Mouse (Mus musculus) cerebellum, adult 2 months (tissue): ENCODE data around the gene Ccdc15. TPM values are rescaled to one million over a fixed set of nuclear protein-coding genes. Genes with fewer than 3 reads are reported as not detected.
A peak's percentile ranks its signal among the peaks of the same experiment; 100 is the strongest.

ENCODE experiments used
- DNase-seq, 2 experiments: peaks; one replicate each; pipeline ENCODE4 v3.0.0; 2021
- H3K27ac ChIP-seq: fragments of 200-500 bp; 2 replicates; pipeline ENCODE4 v1.5.1; 2012; ENCODE audit warnings: low read length, control low read depth, inconsistent platforms; ENCODE audit not compliant: insufficient read depth
- H3K27me3 ChIP-seq: fragments of 200-500 bp; 2 replicates; pipeline ENCODE4 v1.6.1; 2012; ENCODE audit warnings: inconsistent platforms, mild to moderate bottlenecking, low read length, moderate library complexity; ENCODE audit not compliant: control insufficient read depth, insufficient read depth
- H3K4me1 ChIP-seq: fragments of 200-500 bp; 2 replicates; pipeline ENCODE4 v1.6.1; 2011; ENCODE audit warnings: low read length; ENCODE audit not compliant: control insufficient read depth, insufficient read depth
- H3K4me3 ChIP-seq: fragments of 200-500 bp; replicated peaks from 2 replicates; pipeline ENCODE3; 2011; ENCODE audit warnings: mild to moderate bottlenecking, low read depth, low read length, control low read depth; ENCODE audit not compliant: insufficient read depth
- CTCF ChIP-seq: fragments of 200-500 bp; IDR thresholded peaks from 2 replicates; pipeline ENCODE4 v1.5.1; 2011; ENCODE audit warnings: low read depth, mild to moderate bottlenecking, control low read depth, low read length, moderate library complexity, borderline replicate concordance; ENCODE audit not compliant: insufficient read depth
- POLR2A ChIP-seq: fragments of 200-500 bp; IDR thresholded peaks from 2 replicates; pipeline ENCODE4 v1.6.1; 2011; ENCODE audit warnings: low read length, control low read depth, borderline replicate concordance; ENCODE audit not compliant: insufficient read depth
- WGBS: fragments of 180-500 bp; shearing (Covaris S2); methylation state at CpG from one replicate; pipeline ENCODE4 v1.1.7; 2018; 5-methylcytosine and 5-hydroxymethylcytosine counted together
- polyA plus RNA-seq: library from polyadenylated mRNA; depleted of rRNA; stranded (reverse); fragments of >200 nt; gene quantifications from 2 replicates; pipeline ENCODE4 v1.2.3, GENCODE M21; 2012; rRNA removed

Gene Ccdc15
- 1.5 and 1.6 TPM in 2 replicates for polyA plus RNA-seq

DNA sequence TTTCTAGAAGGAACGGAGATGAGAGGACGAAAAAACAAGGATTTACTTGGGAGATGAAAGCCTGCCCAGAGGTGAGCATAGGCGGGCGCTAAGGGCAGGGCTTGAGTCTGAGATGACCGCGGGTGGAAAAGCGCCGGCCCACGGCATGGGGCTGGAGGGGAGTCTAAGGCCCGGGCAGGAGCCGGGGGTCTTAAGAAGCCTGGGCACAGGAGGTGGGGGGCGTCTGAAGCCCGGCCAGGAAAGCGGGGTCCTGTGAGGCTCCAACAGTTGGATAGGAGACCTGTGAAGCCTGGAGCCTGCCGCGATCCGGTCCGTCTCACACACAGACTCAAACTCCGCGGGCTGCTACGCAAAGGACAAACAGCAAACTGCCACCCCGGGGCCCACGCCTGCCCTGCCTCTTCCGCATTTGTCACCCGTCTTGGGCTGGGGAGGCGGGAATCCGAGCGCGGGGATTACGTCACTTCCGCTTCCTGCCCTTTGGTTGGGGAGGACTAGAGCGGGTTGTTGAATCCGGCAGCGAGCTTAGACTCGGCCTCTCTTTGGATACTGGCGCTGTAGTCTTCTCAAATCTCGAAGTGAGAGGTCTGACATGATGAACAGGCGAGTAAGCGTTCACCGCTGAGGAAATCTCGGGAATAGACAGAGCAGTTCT is at the start of gene Ccdc15:
Gene Ccdc15 (minus strand): TSS at position 445 of the 655 bp plus-strand sequence.
- TF ChIP-seq CTCF (no peak), POLR2A (peak; percentile 97; the same call in 1 of the 2 replicates)
- Histone ChIP-seq H3K27ac (peak within 1 kb of the TSS; percentile 55), H3K4me3 (peak within 1 kb of the TSS; percentile 83), H3K4me1 (no peaks in the 10 kb centered on the region), H3K27me3 (no peaks in the 10 kb centered on the region)
- WGBS, result under 1% methylated on average over 41 of the region's 41 CpGs
- peak; percentile 97 to 98 for DNase-seq

DNA sequence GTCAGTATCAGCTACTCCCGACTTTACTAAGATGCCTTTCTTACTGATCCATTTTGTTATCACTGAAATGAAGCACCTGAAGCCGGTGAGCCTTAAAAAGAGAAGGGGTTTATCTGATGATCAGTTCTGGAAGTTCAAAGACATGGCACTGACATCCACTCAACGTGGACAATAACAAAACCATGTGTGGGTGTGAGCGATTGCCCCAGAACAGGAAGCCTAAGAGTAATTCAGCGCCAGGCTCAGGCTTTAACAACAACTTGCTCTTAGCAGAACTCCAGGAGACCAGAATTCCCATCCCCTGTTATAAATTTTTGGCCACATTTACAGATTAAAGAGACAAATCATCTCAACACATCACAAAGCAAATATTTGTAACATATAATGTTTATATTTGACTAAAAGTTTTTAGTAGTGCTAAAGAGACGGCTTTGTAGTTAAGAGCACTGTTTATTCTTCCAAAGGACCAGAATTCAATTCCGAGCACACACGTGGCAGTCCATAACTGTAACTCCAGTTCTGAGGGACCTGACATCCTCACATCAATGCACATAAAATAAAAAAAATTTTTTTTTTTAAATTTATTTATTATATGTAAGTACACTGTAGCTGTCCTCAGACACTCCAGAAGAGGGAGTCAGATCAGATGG is 45.4 kb upstream of the Ccdc15 start:
- 84% methylated on average over 8 of the region's 8 CpGs for WGBS
- no peak for DNase-seq
- H3K4me3 ChIP-seq, result no peak overlapping the region
- H3K4me1 ChIP-seq, result no peaks in the 10 kb centered on the region
- TF ChIP-seq CTCF, result no peak
- no peak for TF ChIP-seq POLR2A
- H3K27ac ChIP-seq, result no peak overlapping the region
- no peaks in the 10 kb centered on the region for H3K27me3 ChIP-seq

DNA sequence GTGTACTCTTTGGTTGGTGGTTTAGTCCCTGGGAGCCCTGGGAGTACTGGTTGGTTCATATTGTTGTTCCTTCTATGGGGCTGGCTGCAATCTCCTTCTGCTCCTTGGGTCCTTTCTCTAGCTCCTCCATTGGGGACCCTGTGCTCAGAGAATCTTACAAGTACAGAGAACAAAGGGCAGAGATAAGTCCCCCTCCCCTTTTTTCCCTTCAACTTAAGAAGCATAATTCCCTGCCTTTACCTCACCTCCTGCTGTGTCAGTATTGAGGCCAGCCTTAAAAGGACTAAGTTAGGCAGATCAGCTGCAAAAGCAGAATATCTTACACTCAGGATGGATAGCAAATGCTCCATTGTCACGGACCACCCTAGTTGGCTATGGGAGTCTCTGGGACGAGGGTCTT is 43.8 kb upstream of the Ccdc15 start:
- Histone ChIP-seq H3K4me1 (no peaks in the 10 kb centered on the region), H3K27ac (no peak overlapping the region), H3K27me3 (no peaks in the 10 kb centered on the region), H3K4me3 (no peak overlapping the region)
- no peak for DNase-seq
- 54% methylated on average over 2 of the region's 2 CpGs for WGBS
- no peak for TF ChIP-seq CTCF

- H3K27ac ChIP-seq, result no peak overlapping the region
- 66% methylated on average over 2 of the region's 2 CpGs for WGBS
- H3K4me3 ChIP-seq, result no peak overlapping the region
- H3K27me3 ChIP-seq, result no peaks in the 10 kb centered on the region
- DNase-seq, result no peak
- H3K4me1 ChIP-seq, result no peaks in the 10 kb centered on the region
- no peak for TF ChIP-seq CTCF
- no peak for TF ChIP-seq POLR2A
Observed at GRCm38 (mm10) chr9:37390891-37391290, 42.7 kb upstream of the Ccdc15 start.

- DNase-seq, result peak in 1 of 2 experiments; percentile 16
- H3K4me3 ChIP-seq, result no peak overlapping the region
- no peak for TF ChIP-seq CTCF
- 6% methylated on average over 54 of the region's 54 CpGs for WGBS
- no peak overlapping the region for H3K27ac ChIP-seq
- H3K27me3 ChIP-seq, result no peaks in the 10 kb centered on the region
- H3K4me1 ChIP-seq, result no peaks in the 10 kb centered on the region
Observed at GRCm38 (mm10) chr9:37384284-37385182, 36.3 kb upstream of the Ccdc15 start.

- WGBS, result 89% methylated on average over 6 of the region's 6 CpGs
- no peak for DNase-seq
- Histone ChIP-seq H3K4me3 (no peak overlapping the region), H3K4me1 (no peaks in the 10 kb centered on the region), H3K27me3 (no peaks in the 10 kb centered on the region), H3K27ac (no peak overlapping the region)
- no peak for TF ChIP-seq CTCF
- no peak for TF ChIP-seq POLR2A
Observed at GRCm38 (mm10) chr9:37383161-37383560, 34.9 kb upstream of the Ccdc15 start.

DNA sequence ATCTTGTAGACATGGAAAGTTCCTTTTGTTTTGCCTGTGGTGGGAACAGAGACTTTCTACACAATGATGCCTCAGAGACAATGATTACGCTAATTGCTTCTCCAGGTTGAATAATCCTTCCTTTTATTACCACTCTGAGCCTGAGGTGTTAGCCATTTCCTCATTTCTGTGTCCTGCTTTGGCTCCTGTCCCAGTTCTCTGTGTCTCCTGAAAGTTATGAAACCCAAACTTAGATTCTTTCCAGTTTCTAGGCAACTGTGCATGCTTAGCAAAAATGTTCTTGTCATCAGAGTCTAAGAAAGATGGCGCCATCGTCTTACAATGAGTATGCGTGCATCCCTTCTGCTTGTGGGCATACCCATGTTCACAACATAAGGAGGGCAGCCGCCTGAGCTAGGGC is 27.5 kb upstream of the Ccdc15 start:
- DNase-seq, result no peak
- TF ChIP-seq POLR2A, result no peak
- TF ChIP-seq CTCF, result no peak
- H3K4me3 ChIP-seq, result no peak overlapping the region
- H3K4me1 ChIP-seq, result no peaks in the 10 kb centered on the region
- no peaks in the 10 kb centered on the region for H3K27me3 ChIP-seq
- no peak overlapping the region for H3K27ac ChIP-seq
- WGBS, result 68% methylated on average over 5 of the region's 5 CpGs

DNA sequence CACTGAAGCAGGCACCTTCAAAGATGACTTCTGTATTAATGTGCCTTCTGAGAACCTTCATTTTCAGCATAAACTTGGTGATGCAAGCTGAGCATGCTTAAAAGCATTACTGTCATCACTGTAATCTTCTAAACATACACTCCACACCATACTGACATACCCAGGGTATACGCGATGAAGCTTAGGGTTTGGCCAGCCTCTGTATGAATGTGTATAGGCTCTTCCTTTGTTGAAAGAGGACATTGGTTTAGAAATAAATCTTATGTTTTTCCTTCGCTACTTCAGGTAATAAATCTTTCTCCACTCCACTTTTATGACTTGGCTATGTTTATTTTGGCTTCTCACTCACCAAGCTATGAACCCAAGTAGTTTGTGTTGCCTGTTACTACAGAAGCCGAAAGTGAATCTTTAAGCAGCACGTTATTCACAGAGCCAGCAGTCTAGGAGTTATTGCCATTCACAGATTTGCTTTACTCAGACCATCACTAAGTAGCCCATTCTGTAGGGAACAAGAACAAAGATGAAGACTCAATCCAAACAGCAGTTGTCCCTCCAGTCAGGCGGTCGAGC is 23.1 kb upstream of the Ccdc15 start:
- no peaks in the 10 kb centered on the region for H3K27me3 ChIP-seq
- H3K27ac ChIP-seq, result no peak overlapping the region
- TF ChIP-seq POLR2A (no peak), CTCF (no peak)
- 83% methylated on average over 7 of the region's 7 CpGs for WGBS
- H3K4me3 ChIP-seq, result no peak overlapping the region
- no peak for DNase-seq
- no peaks in the 10 kb centered on the region for H3K4me1 ChIP-seq
